Mouse (Mus musculus) brain, embryonic 14.5 days (tissue): ENCODE data around the gene Rab10.

Experiments used
- CTCF ChIP-seq: fragments of 200-500 bp; IDR thresholded peaks from 2 replicates; pipeline ENCODE4 v1.5.1; 2012; ENCODE audit warnings: inconsistent platforms, mild to moderate bottlenecking, moderate library complexity, borderline replicate concordance; ENCODE audit not compliant: insufficient read depth, insufficient read length; ENCODE audit errors: extremely low read depth
- POLR2A ChIP-seq: fragments of 200-500 bp; IDR thresholded peaks from 2 replicates; pipeline ENCODE4 v1.6.1; 2012; ENCODE audit warnings: mild to moderate bottlenecking, inconsistent platforms, borderline replicate concordance; ENCODE audit not compliant: poor library complexity, insufficient read depth, insufficient read length, severe bottlenecking; ENCODE audit errors: extremely low read depth

DNA sequence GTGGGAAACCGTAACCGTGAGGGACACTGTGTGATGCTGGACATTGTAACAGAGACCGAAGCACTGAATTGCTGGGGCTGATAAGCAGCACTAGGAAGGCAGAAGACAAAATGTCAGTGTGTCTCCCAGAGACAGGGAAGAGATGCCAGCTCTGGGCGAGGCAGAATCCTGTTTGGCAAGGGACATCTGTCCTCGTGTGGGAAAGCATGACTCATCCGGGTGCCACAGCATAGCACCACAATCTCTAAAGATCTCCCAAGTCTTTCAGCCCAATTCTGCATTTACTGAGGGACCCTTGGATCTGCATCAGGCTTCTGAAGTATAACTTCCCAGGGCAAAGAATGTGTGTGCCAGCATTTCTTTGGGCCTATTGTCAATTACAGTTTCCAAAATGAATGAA, 13.5 kb upstream of the Rab10 start:
- TF ChIP-seq POLR2A (no peak), CTCF (no peak)
